Mouse (Mus musculus) heart, adult 8-10 months (tissue): Measurements from ENCODE around the gene Tnks2. TPM values are rescaled to one million over a fixed set of nuclear protein-coding genes. Genes with fewer than 3 reads are reported as not detected.
"Not testable (repeated sequence)": the region's sequence is repeated elsewhere in the genome, so short reads cannot be mapped to it uniquely, and the experiment has no call there.

Experiments used
- DNase-seq: peaks from one replicate; pipeline ENCODE4 v3.0.0; 2022; ENCODE audit warnings: low spot score
- total RNA-seq, 4 experiments: library from RNA; stranded (reverse); gene quantifications; 2 replicates each; pipeline ENCODE4 v1.2.4; 2022

Tnks2 gene
- total RNA-seq, 4 experiments from 2014 or later: 62.7 to 82.4 (median 71.7) TPM

DNA sequence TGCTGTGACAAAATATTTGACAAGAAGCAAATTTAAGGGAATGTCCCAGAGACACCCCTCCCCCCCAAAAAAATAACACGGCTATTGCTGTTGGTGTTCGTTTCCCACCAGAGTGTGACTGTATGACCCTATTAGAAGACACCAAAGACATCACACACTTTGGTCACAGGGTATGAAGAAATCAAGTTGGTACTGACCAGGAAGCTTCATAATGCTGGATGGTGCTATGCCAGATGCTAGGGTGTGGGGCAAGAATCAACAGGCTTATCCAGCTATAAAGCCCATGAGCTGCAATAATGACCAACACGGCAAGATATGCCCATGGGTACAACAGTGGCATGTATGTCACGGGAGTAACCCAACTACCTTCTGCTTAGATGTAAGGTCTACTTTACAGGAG, 11.3 kb upstream of the Tnks2 start:
- no peak for DNase-seq

- DNase-seq: no peak
These were observed 6.4 kb upstream of the Tnks2 start for GRCm38 (mm10) chr19:36827650-36828049.

DNA sequence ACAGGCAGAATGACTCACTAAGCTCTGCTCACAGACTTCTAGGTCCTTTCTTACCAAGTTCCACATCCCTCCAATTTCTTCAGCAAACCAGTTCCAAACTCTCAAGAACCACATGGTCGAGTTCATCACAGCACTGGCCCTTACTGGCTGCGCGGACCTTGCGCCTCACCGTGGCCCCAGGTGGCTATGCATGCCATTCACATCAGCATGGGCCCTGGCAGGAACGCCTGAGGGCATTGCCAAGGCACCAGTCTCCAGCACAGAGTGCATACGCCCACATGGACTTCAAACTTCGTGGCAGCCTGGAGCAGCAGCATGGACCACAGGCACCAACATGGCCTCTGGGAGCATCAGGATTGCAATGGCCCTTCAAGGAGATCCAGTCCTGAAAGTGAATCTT, 5.7 kb upstream of the Tnks2 start:
- DNase-seq: no peak

- DNase-seq: peak; percentile 74
These were observed 863 bp upstream of the Tnks2 start for GRCm38 (mm10) chr19:36832951-36833787.

DNA sequence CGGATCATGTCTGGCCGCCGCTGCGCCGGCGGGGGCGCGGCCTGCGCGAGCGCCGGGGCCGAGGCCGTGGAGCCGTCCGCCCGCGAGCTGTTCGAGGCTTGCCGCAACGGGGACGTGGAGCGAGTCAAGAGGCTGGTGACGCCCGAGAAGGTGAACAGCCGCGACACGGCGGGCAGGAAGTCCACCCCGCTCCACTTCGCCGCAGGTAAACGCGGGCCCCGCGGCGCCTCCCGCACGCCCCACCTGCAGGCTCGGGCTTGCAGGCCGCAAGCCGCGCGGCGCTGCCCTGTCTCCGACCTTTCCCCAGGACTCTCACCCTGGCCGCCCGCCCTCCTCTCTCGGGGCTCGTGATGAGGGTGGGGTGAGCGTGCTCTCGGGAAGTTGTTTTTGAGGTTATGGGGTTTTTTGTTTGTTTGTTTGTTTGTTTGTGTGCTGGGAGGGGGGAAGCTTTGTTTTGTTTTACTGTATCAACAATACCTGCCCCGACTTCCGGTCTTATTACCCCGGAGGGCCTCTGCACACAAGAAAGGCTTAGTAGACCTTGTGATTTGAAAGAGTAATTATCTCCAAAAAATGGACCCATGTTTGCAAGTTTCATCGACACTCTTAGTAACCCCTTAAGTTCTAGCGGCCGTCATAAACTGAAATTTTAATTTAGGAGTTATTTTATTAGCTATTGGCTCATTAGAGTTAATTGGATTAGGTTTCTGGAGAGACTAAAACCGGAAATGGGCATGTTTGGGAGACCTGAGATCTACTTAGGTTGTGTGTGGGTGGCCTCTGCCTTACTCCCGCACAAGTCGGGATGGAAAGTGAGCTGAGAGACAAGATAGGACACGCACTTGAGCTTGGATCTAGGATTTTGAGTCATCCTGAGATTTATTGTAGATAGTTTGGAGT, 750 bp downstream of the Tnks2 start:
- DNase-seq: peak; percentile 30

DNA sequence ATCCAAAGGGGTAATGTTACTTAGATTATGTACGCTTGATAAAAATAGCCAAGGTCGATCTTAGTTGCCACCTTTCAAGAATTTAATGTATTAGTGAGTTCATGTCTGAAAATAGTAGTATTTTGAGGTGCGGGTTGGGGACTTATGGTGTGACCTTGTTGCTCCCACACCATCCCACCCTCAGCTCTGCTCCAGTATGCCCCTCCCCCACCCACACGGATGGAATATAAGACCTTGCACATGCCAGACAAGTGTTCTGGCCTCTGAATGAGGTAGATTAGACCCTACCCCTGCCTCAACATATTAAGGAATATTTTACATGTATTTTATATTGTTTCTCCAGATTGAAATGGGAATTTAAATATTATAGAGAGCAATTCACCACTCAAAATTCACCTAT, 2.0 kb downstream of the Tnks2 start:
- no peak for DNase-seq

DNA sequence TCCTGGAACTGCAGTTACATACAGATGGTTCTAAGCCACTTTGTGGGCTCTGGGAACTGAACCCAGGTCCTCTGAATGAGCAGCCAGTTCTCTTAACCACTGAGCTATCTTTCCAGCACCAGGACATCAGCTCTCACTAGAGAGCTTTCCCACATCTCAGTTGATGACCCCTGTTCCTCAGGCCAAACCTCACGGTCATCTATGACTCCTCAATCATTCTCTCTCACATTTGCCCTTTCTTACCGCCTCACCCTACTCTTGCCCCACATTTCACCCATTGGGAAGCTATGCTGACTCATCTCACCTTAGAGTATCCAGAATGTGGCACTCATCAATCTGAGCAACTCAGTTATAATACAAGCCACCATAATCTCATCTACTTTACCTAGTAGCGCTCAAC, 6.3 kb downstream of the Tnks2 start:
- DNase-seq: no peak

- no peak for DNase-seq
These were observed 9.8 kb downstream of the Tnks2 start for GRCm38 (mm10) chr19:36843866-36844265.

GRCm38 (mm10) chr19:36845924-36846323, 11.9 kb downstream of the Tnks2 start:
- DNase-seq: no peak

DNA sequence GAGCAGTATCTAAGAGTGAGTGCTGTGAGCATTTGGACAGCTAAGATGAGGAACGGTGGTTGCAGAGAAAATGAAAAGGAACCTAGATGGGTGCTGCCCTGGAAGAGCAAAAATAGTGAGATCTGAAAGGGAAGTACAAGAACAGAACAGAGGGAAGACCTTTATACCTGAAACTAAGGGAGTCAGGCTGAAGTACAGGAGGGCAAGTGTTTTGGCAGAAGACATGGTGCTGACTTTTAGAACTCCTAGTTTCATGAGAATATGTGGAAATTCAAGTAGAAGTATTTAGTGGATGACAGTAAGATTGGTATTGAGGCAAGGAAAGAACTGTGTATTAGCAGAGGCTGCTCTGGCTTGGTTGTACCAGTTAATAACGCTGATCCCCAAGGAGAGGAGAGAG, 19.8 kb downstream of the Tnks2 start:
- DNase-seq: no peak

GRCm38 (mm10) chr19:36857851-36858250, 23.8 kb downstream of the Tnks2 start:
- DNase-seq: no peak

- DNase-seq: no peak
These were observed 26.4 kb downstream of the Tnks2 start for GRCm38 (mm10) chr19:36860393-36860792.

DNA sequence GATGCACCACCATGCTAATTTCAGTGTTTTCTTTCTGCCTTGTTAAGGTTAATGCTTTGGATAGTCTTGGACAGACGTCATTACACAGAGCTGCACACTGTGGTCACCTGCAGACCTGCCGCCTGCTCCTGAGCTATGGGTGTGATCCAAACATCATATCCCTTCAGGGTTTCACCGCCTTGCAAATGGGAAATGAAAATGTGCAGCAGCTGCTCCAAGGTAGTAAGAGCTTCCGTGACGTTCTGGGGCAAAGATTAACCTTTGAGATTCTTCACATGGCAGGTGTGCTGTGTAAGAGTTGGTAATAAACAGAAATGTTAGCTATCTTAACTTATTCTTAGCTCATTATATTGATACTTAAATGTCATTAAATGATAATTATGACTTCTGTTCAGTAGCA, 31.9 kb downstream of the Tnks2 start:
- no peak for DNase-seq

DNA sequence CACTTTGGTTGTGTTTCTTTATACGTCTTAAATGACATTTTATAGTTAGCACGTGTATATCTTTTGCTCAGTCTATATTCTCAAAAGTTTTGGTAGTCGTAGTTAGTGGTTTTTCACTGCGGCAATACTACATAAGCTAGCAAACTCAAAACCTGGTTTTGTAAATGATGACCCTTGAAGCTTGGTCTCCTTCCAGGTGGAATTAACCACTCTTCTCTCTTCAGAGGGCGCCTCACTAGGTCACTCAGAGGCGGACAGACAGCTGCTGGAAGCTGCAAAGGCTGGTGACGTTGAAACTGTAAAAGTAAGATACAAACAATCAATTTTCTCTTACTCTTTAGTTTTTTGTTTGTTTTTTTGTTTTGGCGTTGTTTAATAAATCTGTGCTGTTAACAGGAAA, 33.4 kb downstream of the Tnks2 start:
- no peak for DNase-seq

- not testable (repeated sequence) for DNase-seq
These were observed 34.6 kb downstream of the Tnks2 start for GRCm38 (mm10) chr19:36868675-36869074.

- no peak for DNase-seq
These were observed 40.6 kb downstream of the Tnks2 start for GRCm38 (mm10) chr19:36874651-36875050.

DNA sequence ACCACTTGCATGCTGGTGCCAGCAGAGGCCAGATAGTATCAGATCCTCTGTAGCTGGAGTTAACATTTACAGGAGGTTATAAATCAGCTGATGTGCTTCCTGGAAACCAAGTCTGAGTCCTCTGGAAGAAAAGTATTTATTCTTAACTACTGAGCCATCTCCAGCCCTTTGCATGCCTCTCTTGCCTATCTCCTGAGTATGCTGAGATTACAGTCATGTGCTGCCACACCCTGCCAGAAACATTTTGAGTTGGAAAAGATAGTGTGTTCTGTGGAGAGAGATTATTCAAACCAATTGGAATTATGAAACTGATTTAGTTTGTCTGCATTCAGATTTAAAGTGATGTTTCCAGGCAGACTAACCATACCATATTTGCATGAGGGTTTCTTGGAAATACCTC, 43.3 kb downstream of the Tnks2 start:
- DNase-seq: no peak

DNA sequence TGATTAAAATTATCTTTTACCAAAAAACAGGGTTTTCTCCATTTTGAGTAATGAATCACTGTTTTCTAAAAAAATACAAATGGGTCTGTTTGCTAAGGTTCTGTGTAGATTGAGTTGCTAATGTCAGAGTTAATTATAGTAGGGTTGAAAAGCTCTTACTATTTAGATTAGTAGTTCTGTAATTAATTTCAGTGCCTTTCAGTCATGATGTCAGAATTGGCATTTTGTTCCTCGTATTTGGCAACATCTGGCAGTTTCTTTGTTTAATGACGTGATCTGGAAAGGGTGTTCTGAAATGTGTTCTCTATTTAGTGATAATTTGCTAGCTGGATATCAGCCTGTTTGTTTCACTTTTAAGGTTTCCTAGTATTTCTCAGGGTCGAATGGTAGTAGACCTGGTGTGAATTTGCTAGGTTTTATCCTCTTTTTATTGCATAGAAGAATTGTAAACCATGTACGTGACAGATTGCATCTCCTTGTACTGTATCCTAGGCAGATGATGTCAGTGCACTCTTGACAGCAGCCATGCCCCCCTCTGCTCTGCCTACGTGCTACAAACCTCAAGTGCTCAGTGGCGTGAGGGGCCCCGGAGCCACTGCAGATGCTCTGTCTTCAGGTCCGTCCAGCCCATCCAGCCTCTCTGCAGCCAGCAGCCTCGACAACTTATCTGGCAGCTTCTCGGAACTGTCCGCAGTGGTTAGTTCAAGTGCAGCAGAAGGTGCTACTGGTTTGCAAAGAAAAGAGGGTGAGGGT, 44.9 kb downstream of the Tnks2 start:
- peak; percentile 14 for DNase-seq

DNA sequence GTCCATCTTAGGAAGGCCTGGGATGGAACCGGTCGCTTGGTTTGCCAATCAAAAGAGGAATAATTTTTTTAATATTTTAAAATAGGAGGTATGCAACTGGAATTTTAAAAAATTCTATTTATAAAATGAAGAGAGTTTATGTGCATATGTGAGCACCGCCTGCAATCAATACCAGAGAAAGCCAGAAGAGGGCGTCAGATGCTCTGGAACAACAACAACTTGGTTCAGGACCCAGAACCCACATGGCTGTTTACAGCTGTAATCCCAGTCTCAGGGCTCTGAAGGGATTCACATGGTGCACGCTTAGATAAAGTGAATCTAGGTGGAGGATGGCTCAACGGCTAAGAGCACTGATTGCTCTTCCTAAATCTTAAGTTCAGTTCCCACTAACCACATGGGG, 49.1 kb downstream of the Tnks2 start:
- DNase-seq: no peak

- no peak for DNase-seq
These were observed 52.3 kb downstream of the Tnks2 start for GRCm38 (mm10) chr19:36886316-36886715.

GRCm38 (mm10) chr19:36887706-36888105, 53.7 kb downstream of the Tnks2 start:
- no peak for DNase-seq

GRCm38 (mm10) chr19:36891746-36892145, 57.7 kb downstream of the Tnks2 start:
- no peak for DNase-seq
